Mouse (Mus musculus) heart, adult 2 months (tissue): ENCODE measurements around the gene Slc50a1.

Experiments
- CTCF ChIP-seq: fragments of 200-600 bp; IDR thresholded peaks from 2 replicates; pipeline ENCODE4 v1.8.1; 2022; ENCODE audit warnings: antibody characterized with exemption, mild to moderate bottlenecking, moderate library complexity
- EP300 ChIP-seq: fragments of 200-500 bp; IDR thresholded peaks from 2 replicates; pipeline ENCODE4 v1.6.1; 2011; ENCODE audit warnings: low read depth, low read length, control low read depth; ENCODE audit not compliant: insufficient read depth

- TF ChIP-seq CTCF (no peak), EP300 (no peak)
Observed at GRCm38 (mm10) chr3:89284261-89284660, 13.9 kb upstream of the Slc50a1 start.
